Mouse (Mus musculus): ENCODE data around the gene Bcas1.

- no peak for TF ChIP-seq CTCF (IDR thresholded peaks at IDR 0.05; ENCODE audit: borderline replicate concordance, insufficient read depth, low read length)
- TF ChIP-seq POLR2A (IDR thresholded peaks at IDR 0.05; ENCODE audit: low read depth, low read length), result no peak
Observed at GRCm38 (mm10) chr2:170316344-170316743, 111.3 kb downstream of the Bcas1 start.
